Mouse (Mus musculus): ENCODE measurements around the gene Mettl25.

The Mettl25 gene

GRCm38 (mm10) chr10:105840928-105841888 is at the start of gene Mettl25, which contains the start of gene Ccdc59:
Gene Mettl25 (minus strand): TSS chr10:105841380.
Gene Ccdc59 (plus strand): TSS chr10:105841067.
- peak; percentile 97 for DNase-seq (ENCODE audit: low spot score)

GRCm38 (mm10) chr10:105867312-105867711 is 26.1 kb upstream of the Mettl25 start:
- DNase-seq (ENCODE audit: low spot score), result no peak

- no peak for DNase-seq (ENCODE audit: low spot score)
Observed at GRCm38 (mm10) chr10:105851136-105851535, 10.0 kb upstream of the Mettl25 start.

GRCm38 (mm10) chr10:105850286-105850685 is 9.1 kb upstream of the Mettl25 start:
- no peak for DNase-seq (ENCODE audit: low spot score)

GRCm38 (mm10) chr10:105842574-105842973 is 1.4 kb upstream of the Mettl25 start:
- no peak for DNase-seq (ENCODE audit: low spot score)

- no peak for DNase-seq (ENCODE audit: low spot score)
Observed at GRCm38 (mm10) chr10:105834627-105835228, 6.5 kb downstream of the Mettl25 start.

GRCm38 (mm10) chr10:105806259-105807010 is 34.7 kb downstream of the Mettl25 start:
- DNase-seq (ENCODE audit: low spot score), result no peak

GRCm38 (mm10) chr10:105803461-105803860 is 37.7 kb downstream of the Mettl25 start:
- DNase-seq (ENCODE audit: low spot score), result no peak

GRCm38 (mm10) chr10:105802132-105802531 is 39.0 kb downstream of the Mettl25 start:
- no peak for DNase-seq (ENCODE audit: low spot score)

- no peak for DNase-seq (ENCODE audit: low spot score)
Observed at GRCm38 (mm10) chr10:105801147-105801546, 40.0 kb downstream of the Mettl25 start.

GRCm38 (mm10) chr10:105797250-105797924 is 43.8 kb downstream of the Mettl25 start:
- DNase-seq (ENCODE audit: low spot score), result no peak

- no peak for DNase-seq (ENCODE audit: low spot score)
Observed at GRCm38 (mm10) chr10:105793776-105794552, 47.2 kb downstream of the Mettl25 start.

- no peak for DNase-seq (ENCODE audit: low spot score)
Observed at GRCm38 (mm10) chr10:105788744-105789486, 52.3 kb downstream of the Mettl25 start.

- peak; percentile 13 for DNase-seq (ENCODE audit: low spot score)
Observed at GRCm38 (mm10) chr10:105783766-105784165, 57.4 kb downstream of the Mettl25 start.

- peak; percentile 60 for DNase-seq (ENCODE audit: low spot score)
Observed at GRCm38 (mm10) chr10:105774382-105774781, 66.8 kb downstream of the Mettl25 start.

- no peak for DNase-seq (ENCODE audit: low spot score)
Observed at GRCm38 (mm10) chr10:105772821-105773302, 68.3 kb downstream of the Mettl25 start.

- DNase-seq (ENCODE audit: low spot score), result no peak
Observed at GRCm38 (mm10) chr10:105763959-105764358, 77.2 kb downstream of the Mettl25 start.

- DNase-seq (ENCODE audit: low spot score), result no peak
Observed at GRCm38 (mm10) chr10:105760460-105760859, 80.7 kb downstream of the Mettl25 start.

GRCm38 (mm10) chr10:105760046-105760445 is 81.1 kb downstream of the Mettl25 start:
- no peak for DNase-seq (ENCODE audit: low spot score)
